Mouse (Mus musculus): ENCODE data around the gene B3gnt6. TPM values are rescaled to one million over a fixed set of nuclear protein-coding genes. Genes with fewer than 3 reads are reported as not detected.
A peak's percentile ranks its signal among the peaks of the same experiment; 100 is the strongest.

Gene B3gnt6
- polyA plus RNA-seq, 1 experiment from 2014 or later = not detected

- Histone ChIP-seq H3K36me3 (ENCODE audit: control insufficient read depth, insufficient read depth, low read length) (peaks cover 5% of the 10 kb centered on the region; the same call in 1 of the 2 replicates), H3K4me1 (replicated peaks; ENCODE audit: control insufficient read depth, insufficient read depth, low read length) (peaks cover 27% of the 10 kb centered on the region), H3K4me3 (ENCODE audit: low read depth, low read length) (no peak overlapping the region), H3K9ac (ENCODE audit: low read depth, low read length) (no peak overlapping the region), H3K4me2 (no peak overlapping the region), H3K27ac (ENCODE audit: low read depth, low read length) (peak overlapping the region; percentile 13; the same call in 1 of the 2 replicates), H3K27me3 (replicated peaks; ENCODE audit: control insufficient read depth, insufficient read depth, low read length) (no peaks in the 10 kb centered on the region), H3K9me3 (ENCODE audit: control insufficient read depth, low read length) (no peaks in the 10 kb centered on the region)
- peak; percentile 39 for ATAC-seq (replicated peaks; ENCODE audit: low FRiP score)
- DNase-seq (ENCODE audit: low spot score) = no peak
- 33% methylated on average over 3 of the region's 3 CpGs for WGBS
Measured at GRCm38 (mm10) chr7:98149802-98150201, 49.5 kb downstream of the B3gnt6 start.

DNA sequence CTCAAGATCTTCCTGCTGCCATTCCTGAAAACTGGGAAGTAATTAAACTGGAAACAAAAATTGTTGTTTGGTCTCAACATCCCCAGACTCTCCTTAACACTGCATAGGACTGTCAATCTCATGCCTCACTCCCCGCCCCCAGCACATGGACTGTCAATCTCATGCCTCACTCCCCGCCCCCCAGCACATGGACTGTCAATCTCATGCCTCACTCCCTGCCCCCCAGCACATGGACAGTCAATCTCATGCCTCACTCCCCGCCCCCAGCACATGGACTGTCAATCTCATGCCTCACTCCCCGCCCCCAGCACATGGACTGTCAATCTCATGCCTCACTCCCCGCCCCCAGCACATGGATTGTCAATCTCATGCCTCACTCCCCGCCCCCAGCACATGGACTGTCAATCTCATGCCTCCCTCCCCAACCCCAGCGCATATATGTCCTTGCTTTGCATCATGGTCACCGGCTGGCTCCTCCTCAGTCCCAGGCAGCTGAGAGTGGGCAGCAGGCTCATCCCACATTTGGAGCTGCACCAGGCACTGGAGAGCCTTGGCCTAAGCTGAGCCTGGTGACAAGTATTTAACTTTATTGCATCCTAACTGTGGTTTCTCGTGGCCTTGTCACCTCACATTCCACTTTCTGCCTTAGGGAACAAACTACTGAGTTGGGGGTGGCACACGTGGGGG is 50.4 kb downstream of the B3gnt6 start:
- ATAC-seq (replicated peaks; ENCODE audit: low FRiP score) (no peak), DNase-seq (ENCODE audit: low spot score) (no peak)
- Histone ChIP-seq H3K4me2 (no peak overlapping the region), H3K9me3 (ENCODE audit: control insufficient read depth, low read length) (no peaks in the 10 kb centered on the region), H3K36me3 (ENCODE audit: control insufficient read depth, insufficient read depth, low read length) (peaks cover 5% of the 10 kb centered on the region; the same call in 1 of the 2 replicates), H3K4me3 (ENCODE audit: low read depth, low read length) (no peak overlapping the region), H3K4me1 (replicated peaks; ENCODE audit: control insufficient read depth, insufficient read depth, low read length) (peaks cover 27% of the 10 kb centered on the region), H3K27me3 (replicated peaks; ENCODE audit: control insufficient read depth, insufficient read depth, low read length) (no peaks in the 10 kb centered on the region), H3K9ac (ENCODE audit: low read depth, low read length) (no peak overlapping the region), H3K27ac (ENCODE audit: low read depth, low read length) (no peak overlapping the region)
- WGBS = 72% methylated on average over 10 of the region's 10 CpGs

DNA sequence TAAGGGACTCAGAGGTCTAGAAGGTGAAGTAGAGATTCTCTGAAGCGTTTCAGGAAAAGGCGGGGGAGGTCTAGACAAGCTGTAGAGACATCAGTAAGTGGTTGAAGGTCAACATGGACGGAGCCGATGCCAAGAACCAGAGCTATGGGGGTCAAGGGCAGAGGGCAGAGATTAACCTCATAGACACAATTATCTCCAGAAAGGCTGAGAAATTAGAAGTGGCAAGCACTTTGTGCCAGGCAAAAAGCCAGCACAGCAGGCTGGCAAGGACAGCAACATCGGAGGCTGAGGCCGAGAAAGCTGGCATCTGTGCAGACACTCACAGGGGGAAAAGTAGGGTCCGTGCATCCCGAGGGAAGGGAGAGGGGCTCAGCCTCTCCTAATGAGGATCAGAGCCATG is 51.5 kb downstream of the B3gnt6 start:
- H3K4me1 ChIP-seq (replicated peaks; ENCODE audit: control insufficient read depth, insufficient read depth, low read length) = peaks cover 27% of the 10 kb centered on the region
- no peak overlapping the region for H3K4me2 ChIP-seq
- H3K27me3 ChIP-seq (replicated peaks; ENCODE audit: control insufficient read depth, insufficient read depth, low read length) = no peaks in the 10 kb centered on the region
- 71% methylated on average over 8 of the region's 8 CpGs for WGBS
- H3K9ac ChIP-seq (ENCODE audit: low read depth, low read length) = no peak overlapping the region
- DNase-seq (ENCODE audit: low spot score) = no peak
- no peak for ATAC-seq (replicated peaks; ENCODE audit: low FRiP score)
- no peak overlapping the region for H3K4me3 ChIP-seq (ENCODE audit: low read depth, low read length)
- H3K36me3 ChIP-seq (ENCODE audit: control insufficient read depth, insufficient read depth, low read length) = peaks cover 5% of the 10 kb centered on the region; the same call in 1 of the 2 replicates
- no peak overlapping the region for H3K27ac ChIP-seq (ENCODE audit: low read depth, low read length)
- no peaks in the 10 kb centered on the region for H3K9me3 ChIP-seq (ENCODE audit: control insufficient read depth, low read length)

GRCm38 (mm10) chr7:98146447-98146845 is 52.8 kb downstream of the B3gnt6 start:
- 80% methylated on average over 8 of the region's 8 CpGs for WGBS
- Histone ChIP-seq H3K36me3 (ENCODE audit: control insufficient read depth, insufficient read depth, low read length) (peaks cover 5% of the 10 kb centered on the region; the same call in 1 of the 2 replicates), H3K27me3 (replicated peaks; ENCODE audit: control insufficient read depth, insufficient read depth, low read length) (no peaks in the 10 kb centered on the region), H3K27ac (ENCODE audit: low read depth, low read length) (no peak overlapping the region), H3K4me2 (no peak overlapping the region), H3K4me3 (ENCODE audit: low read depth, low read length) (no peak overlapping the region), H3K9ac (ENCODE audit: low read depth, low read length) (no peak overlapping the region), H3K4me1 (replicated peaks; ENCODE audit: control insufficient read depth, insufficient read depth, low read length) (peaks cover 22% of the 10 kb centered on the region), H3K9me3 (ENCODE audit: control insufficient read depth, low read length) (no peaks in the 10 kb centered on the region)
- ATAC-seq (replicated peaks; ENCODE audit: low FRiP score) = no peak
- DNase-seq (ENCODE audit: low spot score) = no peak

GRCm38 (mm10) chr7:98145842-98146446 is 53.3 kb downstream of the B3gnt6 start:
- Histone ChIP-seq H3K36me3 (ENCODE audit: control insufficient read depth, insufficient read depth, low read length) (peaks cover 5% of the 10 kb centered on the region; the same call in 1 of the 2 replicates), H3K9me3 (ENCODE audit: control insufficient read depth, low read length) (no peaks in the 10 kb centered on the region), H3K4me2 (no peak overlapping the region), H3K27ac (ENCODE audit: low read depth, low read length) (no peak overlapping the region), H3K4me1 (replicated peaks; ENCODE audit: control insufficient read depth, insufficient read depth, low read length) (peaks cover 22% of the 10 kb centered on the region), H3K9ac (ENCODE audit: low read depth, low read length) (no peak overlapping the region), H3K27me3 (replicated peaks; ENCODE audit: control insufficient read depth, insufficient read depth, low read length) (no peaks in the 10 kb centered on the region), H3K4me3 (ENCODE audit: low read depth, low read length) (no peak overlapping the region)
- ATAC-seq (replicated peaks; ENCODE audit: low FRiP score) (no peak), DNase-seq (ENCODE audit: low spot score) (no peak)
- WGBS = 83% methylated on average over 12 of the region's 12 CpGs

GRCm38 (mm10) chr7:98145402-98145801 is 53.9 kb downstream of the B3gnt6 start, which contains the start of gene Omp:
Omp (minus strand) TSS chr7:98145502.
- H3K4me1 ChIP-seq (replicated peaks; ENCODE audit: control insufficient read depth, insufficient read depth, low read length) = peaks cover 23% of the 10 kb centered on the region
- H3K36me3 ChIP-seq (ENCODE audit: control insufficient read depth, insufficient read depth, low read length) = peaks cover 5% of the 10 kb centered on the region; the same call in 1 of the 2 replicates
- no peak within 1 kb of the TSS for H3K9ac ChIP-seq (ENCODE audit: low read depth, low read length)
- no peaks in the 10 kb centered on the region for H3K27me3 ChIP-seq (replicated peaks; ENCODE audit: control insufficient read depth, insufficient read depth, low read length)
- no peak within 1 kb of the TSS for H3K27ac ChIP-seq (ENCODE audit: low read depth, low read length)
- H3K9me3 ChIP-seq (ENCODE audit: control insufficient read depth, low read length) = no peaks in the 10 kb centered on the region
- no peak within 1 kb of the TSS for H3K4me3 ChIP-seq (ENCODE audit: low read depth, low read length)
- WGBS = 79% methylated on average over 5 of the region's 5 CpGs
- no peak for DNase-seq (ENCODE audit: low spot score)
- no peak for ATAC-seq (replicated peaks; ENCODE audit: low FRiP score)
- H3K4me2 ChIP-seq = no peak within 1 kb of the TSS

- Histone ChIP-seq H3K4me1 (replicated peaks; ENCODE audit: control insufficient read depth, insufficient read depth, low read length) (peaks cover 19% of the 10 kb centered on the region), H3K27me3 (replicated peaks; ENCODE audit: control insufficient read depth, insufficient read depth, low read length) (no peaks in the 10 kb centered on the region), H3K9me3 (ENCODE audit: control insufficient read depth, low read length) (no peaks in the 10 kb centered on the region), H3K4me3 (ENCODE audit: low read depth, low read length) (no peak overlapping the region), H3K36me3 (ENCODE audit: control insufficient read depth, insufficient read depth, low read length) (no peaks in the 10 kb centered on the region; the same call in 1 of the 2 replicates), H3K27ac (ENCODE audit: low read depth, low read length) (no peak overlapping the region), H3K4me2 (no peak overlapping the region), H3K9ac (ENCODE audit: low read depth, low read length) (no peak overlapping the region)
- DNase-seq (ENCODE audit: low spot score) (no peak), ATAC-seq (replicated peaks; ENCODE audit: low FRiP score) (no peak)
- WGBS = 76% methylated on average over 3 of the region's 3 CpGs
Measured at GRCm38 (mm10) chr7:98142648-98143047, 56.6 kb downstream of the B3gnt6 start.

Measured in liver, embryonic 11.5 days (tissue).